Mouse (Mus musculus): ENCODE data around the gene Polk. TPM values are rescaled to one million over a fixed set of nuclear protein-coding genes. Genes with fewer than 3 reads are reported as not detected.

Gene Polk
- polyA plus RNA-seq, 1 experiment: 6.6 TPM

GRCm38 (mm10) chr13:96433648-96434190 is 108.7 kb downstream of the Polk start:
- Histone ChIP-seq H3K27ac (ENCODE audit: control insufficient read depth, insufficient read depth, low read depth, low read length, poor library complexity) (no peak overlapping the region), H3K4me3 (replicated peaks; ENCODE audit: control insufficient read depth, low read depth, low read length) (no peak overlapping the region), H3K4me1 (ENCODE audit: control insufficient read depth, insufficient read depth, low read length) (no peaks in the 10 kb centered on the region; the same call in 1 of the 2 replicates)
- WGBS: 11% methylated on average over 11 of the region's 11 CpGs
- no peak for TF ChIP-seq CTCF (IDR thresholded peaks at IDR 0.05; ENCODE audit: control insufficient read depth, insufficient read depth, low read length)
- TF ChIP-seq POLR2A (IDR thresholded peaks at IDR 0.05; ENCODE audit: borderline replicate concordance, control insufficient read depth, low read depth, low read length): no peak

DNA sequence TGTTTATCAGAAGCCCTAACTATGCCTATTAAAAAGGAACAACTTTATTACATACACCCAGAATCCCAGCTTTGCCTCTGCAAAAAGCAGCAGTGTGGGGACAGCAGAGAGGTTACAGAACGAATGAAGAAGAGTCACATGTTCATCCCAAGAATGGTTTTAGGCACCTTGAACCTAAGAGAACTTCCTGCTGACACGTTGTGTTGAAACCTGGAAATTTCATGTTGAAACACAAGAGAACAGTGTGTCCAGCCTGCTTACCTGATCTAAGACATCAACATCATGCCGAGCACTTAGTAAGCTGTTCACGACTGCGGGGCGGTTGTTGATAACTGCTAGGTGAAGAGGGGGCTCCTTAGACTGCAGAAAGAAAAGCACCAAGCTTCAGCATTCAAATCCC is 109.3 kb downstream of the Polk start:
- no peak overlapping the region for H3K27ac ChIP-seq (ENCODE audit: control insufficient read depth, insufficient read depth, low read depth, low read length, poor library complexity)
- TF ChIP-seq POLR2A (IDR thresholded peaks at IDR 0.05; ENCODE audit: borderline replicate concordance, control insufficient read depth, low read depth, low read length) (no peak), CTCF (IDR thresholded peaks at IDR 0.05; ENCODE audit: control insufficient read depth, insufficient read depth, low read length) (no peak)
- H3K4me3 ChIP-seq (replicated peaks; ENCODE audit: control insufficient read depth, low read depth, low read length): no peak overlapping the region
- no peaks in the 10 kb centered on the region; the same call in 1 of the 2 replicates for H3K4me1 ChIP-seq (ENCODE audit: control insufficient read depth, insufficient read depth, low read length)
- whole genome bisulfite sequencing: 58% methylated on average over 6 of the region's 6 CpGs

GRCm38 (mm10) chr13:96432376-96432811 is 110.0 kb downstream of the Polk start:
- Histone ChIP-seq H3K4me1 (ENCODE audit: control insufficient read depth, insufficient read depth, low read length) (no peaks in the 10 kb centered on the region; the same call in 1 of the 2 replicates), H3K4me3 (replicated peaks; ENCODE audit: control insufficient read depth, low read depth, low read length) (no peak overlapping the region), H3K27ac (ENCODE audit: control insufficient read depth, insufficient read depth, low read depth, low read length, poor library complexity) (no peak overlapping the region)
- TF ChIP-seq POLR2A (IDR thresholded peaks at IDR 0.05; ENCODE audit: borderline replicate concordance, control insufficient read depth, low read depth, low read length) (no peak), CTCF (IDR thresholded peaks at IDR 0.05; ENCODE audit: control insufficient read depth, insufficient read depth, low read length) (no peak)
- WGBS: 66% methylated on average over 3 of the region's 3 CpGs

GRCm38 (mm10) chr13:96431595-96432156 is 110.7 kb downstream of the Polk start:
- WGBS: 37% methylated on average over 12 of the region's 12 CpGs
- TF ChIP-seq POLR2A (IDR thresholded peaks at IDR 0.05; ENCODE audit: borderline replicate concordance, control insufficient read depth, low read depth, low read length): no peak
- peak; percentile 92 for TF ChIP-seq CTCF (IDR thresholded peaks at IDR 0.05; ENCODE audit: control insufficient read depth, insufficient read depth, low read length)
- no peaks in the 10 kb centered on the region; the same call in 1 of the 2 replicates for H3K4me1 ChIP-seq (ENCODE audit: control insufficient read depth, insufficient read depth, low read length)

More at GRCm38 (mm10) chr13:96431595-96432156, 110.7 kb downstream of the Polk start:
- Histone ChIP-seq H3K4me3 (replicated peaks; ENCODE audit: control insufficient read depth, low read depth, low read length) (no peak overlapping the region), H3K27ac (ENCODE audit: control insufficient read depth, insufficient read depth, low read depth, low read length, poor library complexity) (no peak overlapping the region)

Other genes with a start within 250 kb of the Polk start
- gene Poc5, start 154.3 kb downstream of the Polk start, polyA plus RNA-seq (2011; ENCODE audit: insufficient read depth, insufficient read length, low replicate concordance, missing spikeins): 7.5 and 11.2 TPM in 2 replicates
- not detected in 2 replicates for gene Ankdd1b, start 71.4 kb downstream of the Polk start, polyA plus RNA-seq (2011; ENCODE audit: insufficient read depth, insufficient read length, low replicate concordance, missing spikeins)
- not detected in 2 replicates for gene Gm17622, start 51.8 kb downstream of the Polk start, polyA plus RNA-seq (2011; ENCODE audit: insufficient read depth, insufficient read length, low replicate concordance, missing spikeins)
- 10.9 and 18.0 TPM in 2 replicates for gene Col4a3bp, start within 50 bp of the Polk start, polyA plus RNA-seq (2011; ENCODE audit: insufficient read depth, insufficient read length, low replicate concordance, missing spikeins)
- gene Hmgcr, start 128.4 kb upstream of the Polk start, polyA plus RNA-seq (2011; ENCODE audit: insufficient read depth, insufficient read length, low replicate concordance, missing spikeins): 12.8 and 16.2 TPM in 2 replicates
- gene Ankrd31, start 205.7 kb upstream of the Polk start, polyA plus RNA-seq (2011; ENCODE audit: insufficient read depth, insufficient read length, low replicate concordance, missing spikeins): not detected in 2 replicates

Data from bone marrow, adult 2 months (tissue).